ENCODE assay signal across 16 mouse cellular contexts in the genomic region with DNA sequence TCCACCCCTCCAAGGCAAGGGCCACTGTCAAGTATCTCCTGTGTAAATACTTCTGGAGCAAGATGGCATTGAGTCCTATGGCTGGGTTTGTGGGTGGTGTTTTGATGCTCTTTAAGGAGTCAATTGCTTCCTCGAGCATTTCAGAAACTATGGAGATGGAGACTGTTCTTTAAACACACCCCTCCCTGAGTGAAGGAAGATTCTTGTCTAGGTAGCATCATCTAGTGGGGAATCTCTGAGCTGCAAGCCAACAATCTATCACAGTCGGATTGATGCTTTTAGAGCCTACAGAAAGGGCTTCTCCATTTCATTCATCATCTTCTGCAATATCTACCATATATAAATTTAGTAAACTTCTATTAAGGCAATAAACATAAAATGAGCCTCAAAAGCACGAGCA.
DNase-seq lines count a peak whose midpoint lies in the region; ATAC-seq and TF ChIP-seq lines count a peak whose summit lies in the region.
"Had no signal": no experiment of that assay in that cellular context is flagged by ENCODE, and none has a peak within 500 bp of the region (broad histone marks: within the 10 kb centered on the region; RNA-seq: fewer than 3 reads in every experiment).

No protein-coding gene starts in this region.

- no peak for DNase-seq in forebrain, embryonic 11.5 days (ENCODE audit: low spot score)
- DNase-seq in kidney, postnatal 0 days (ENCODE audit: low spot score): no peak
- DNase-seq in kidney, postnatal 25 days: no peak
- peak; percentile 54 for DNase-seq in layer of hippocampus, adult 9-10 months (ENCODE audit: low spot score)
- no peak for DNase-seq in testis, postnatal 14 days (ENCODE audit: low spot score)
- DNase-seq: cerebellum, postnatal 36 days; gastrocnemius, postnatal 25 days; kidney, adult 9 months had no signal

- H3K36me3 ChIP-seq in forebrain, embryonic 16.5 days (ENCODE audit: control insufficient read depth, insufficient read depth): no peaks in the 10 kb centered on the region
- no peaks in the 10 kb centered on the region for H3K36me3 ChIP-seq in forebrain, embryonic 11.5 days (ENCODE audit: control insufficient read depth, insufficient read depth, low read length)
- H3K36me3 ChIP-seq in kidney, postnatal 0 days (ENCODE audit: insufficient read depth, low read length): no peaks in the 10 kb centered on the region
- H3K36me3 ChIP-seq in midbrain, embryonic 16.5 days (ENCODE audit: control insufficient read depth, insufficient read depth, low read length): no peaks in the 10 kb centered on the region
- H3K36me3 ChIP-seq in midbrain, embryonic 15.5 days (replicated peaks): no peaks in the 10 kb centered on the region
- H3K36me3 ChIP-seq: embryonic facial prominence, embryonic 12.5 days; hindbrain, embryonic 13.5 days; lung, embryonic 15.5 days; stomach, embryonic 15.5 days had no signal

- H3K4me3 ChIP-seq in forebrain, embryonic 16.5 days (replicated peaks; ENCODE audit: low read length): no peak overlapping the region
- H3K4me3 ChIP-seq in forebrain, embryonic 11.5 days (ENCODE audit: low read depth, low read length): no peak overlapping the region
- H3K4me3 ChIP-seq in kidney, postnatal 0 days (replicated peaks; ENCODE audit: low read depth, low read length): no peak overlapping the region
- no peak overlapping the region for H3K4me3 ChIP-seq in midbrain, embryonic 16.5 days (ENCODE audit: low read depth, low read length)
- H3K4me3 ChIP-seq in midbrain, embryonic 15.5 days: no peak overlapping the region
- H3K4me3 ChIP-seq: embryonic facial prominence, embryonic 12.5 days; hindbrain, embryonic 13.5 days; lung, embryonic 15.5 days; megakaryocyte, embryonic 14.5 days; stomach, embryonic 15.5 days had no signal

- peaks cover 3% of the 10 kb centered on the region; the same call in 1 of the 2 replicates for H3K4me1 ChIP-seq in forebrain, embryonic 16.5 days (replicated peaks; ENCODE audit: control insufficient read depth, insufficient read depth, low read length)
- no peaks in the 10 kb centered on the region for H3K4me1 ChIP-seq in forebrain, embryonic 11.5 days (replicated peaks; ENCODE audit: control insufficient read depth, insufficient read depth, low read length)
- no peaks in the 10 kb centered on the region for H3K4me1 ChIP-seq in kidney, postnatal 0 days (replicated peaks; ENCODE audit: insufficient read depth, low read length)
- H3K4me1 ChIP-seq in midbrain, embryonic 16.5 days (ENCODE audit: control insufficient read depth, insufficient read depth, low read length): peaks cover 4% of the 10 kb centered on the region; the same call in 1 of the 2 replicates
- peaks cover 5% of the 10 kb centered on the region; the same call in 1 of the 2 replicates for H3K4me1 ChIP-seq in midbrain, embryonic 15.5 days
- H3K4me1 ChIP-seq: embryonic facial prominence, embryonic 12.5 days; lung, embryonic 15.5 days had no signal

- H3K9ac ChIP-seq in forebrain, embryonic 16.5 days (replicated peaks; ENCODE audit: low read depth, low read length): no peak overlapping the region
- no peak overlapping the region for H3K9ac ChIP-seq in forebrain, embryonic 11.5 days (ENCODE audit: low read length)
- H3K9ac ChIP-seq in kidney, postnatal 0 days (ENCODE audit: low read depth, low read length): no peak overlapping the region
- H3K9ac ChIP-seq in midbrain, embryonic 16.5 days (ENCODE audit: low read depth, low read length): no peak overlapping the region
- H3K9ac ChIP-seq in midbrain, embryonic 15.5 days: no peak overlapping the region
- H3K9ac ChIP-seq: embryonic facial prominence, embryonic 12.5 days; hindbrain, embryonic 13.5 days; lung, embryonic 15.5 days; stomach, embryonic 15.5 days had no signal

- ATAC-seq in forebrain, embryonic 16.5 days: peak; percentile 28; the same call in 1 of the 2 replicates
- no peak for ATAC-seq in forebrain, embryonic 11.5 days (replicated peaks; ENCODE audit: low FRiP score)
- no peak for ATAC-seq in kidney, postnatal 0 days (replicated peaks; ENCODE audit: low FRiP score, low read depth)
- peak; percentile 44; the same call in 1 of the 2 replicates for ATAC-seq in midbrain, embryonic 16.5 days
- ATAC-seq in midbrain, embryonic 15.5 days (replicated peaks): no peak; the same call in 1 of the 2 replicates

- H3K4me2 ChIP-seq in forebrain, embryonic 16.5 days (ENCODE audit: low read length): no peak overlapping the region
- no peak overlapping the region for H3K4me2 ChIP-seq in forebrain, embryonic 11.5 days (ENCODE audit: low read depth, low read length, severe bottlenecking)
- H3K4me2 ChIP-seq in kidney, postnatal 0 days (ENCODE audit: low read length): no peak overlapping the region
- no peak overlapping the region for H3K4me2 ChIP-seq in midbrain, embryonic 16.5 days (ENCODE audit: low read length)
- no peak overlapping the region for H3K4me2 ChIP-seq in midbrain, embryonic 15.5 days
- H3K4me2 ChIP-seq: embryonic facial prominence, embryonic 12.5 days; hindbrain, embryonic 13.5 days; lung, embryonic 15.5 days; stomach, embryonic 15.5 days had no signal

- no peaks in the 10 kb centered on the region for H3K9me3 ChIP-seq in forebrain, embryonic 16.5 days (ENCODE audit: control insufficient read depth, low read length)
- no peaks in the 10 kb centered on the region for H3K9me3 ChIP-seq in forebrain, embryonic 11.5 days (ENCODE audit: control insufficient read depth, low read length)
- H3K9me3 ChIP-seq in kidney, postnatal 0 days (replicated peaks; ENCODE audit: low read length): no peaks in the 10 kb centered on the region
- H3K9me3 ChIP-seq in midbrain, embryonic 16.5 days (replicated peaks; ENCODE audit: control insufficient read depth, low read length, poor library complexity, severe bottlenecking): no peaks in the 10 kb centered on the region
- no peaks in the 10 kb centered on the region for H3K9me3 ChIP-seq in midbrain, embryonic 15.5 days
- H3K9me3 ChIP-seq: embryonic facial prominence, embryonic 12.5 days; hindbrain, embryonic 13.5 days; lung, embryonic 15.5 days; stomach, embryonic 15.5 days had no signal

- no peaks in the 10 kb centered on the region for H3K27me3 ChIP-seq in forebrain, embryonic 16.5 days (replicated peaks; ENCODE audit: control insufficient read depth, insufficient read depth, low read length)
- H3K27me3 ChIP-seq in forebrain, embryonic 11.5 days (ENCODE audit: control insufficient read depth, insufficient read depth, low read length): no peaks in the 10 kb centered on the region
- no peaks in the 10 kb centered on the region for H3K27me3 ChIP-seq in kidney, postnatal 0 days (ENCODE audit: insufficient read depth, low read length)
- no peaks in the 10 kb centered on the region for H3K27me3 ChIP-seq in midbrain, embryonic 16.5 days (ENCODE audit: control insufficient read depth, insufficient read depth, low read depth, low read length)
- no peaks in the 10 kb centered on the region for H3K27me3 ChIP-seq in midbrain, embryonic 15.5 days (replicated peaks)
- H3K27me3 ChIP-seq: embryonic facial prominence, embryonic 12.5 days; hindbrain, embryonic 13.5 days; lung, embryonic 15.5 days; megakaryocyte, embryonic 14.5 days; stomach, embryonic 15.5 days had no signal

- 70% methylated on average over 3 of the region's 3 CpGs for WGBS in forebrain, embryonic 16.5 days
- WGBS in forebrain, embryonic 11.5 days: 76% methylated on average over 3 of the region's 3 CpGs
- 60% methylated on average over 3 of the region's 3 CpGs for WGBS in kidney, postnatal 0 days
- 69% methylated on average over 3 of the region's 3 CpGs for WGBS in midbrain, embryonic 16.5 days
- 67% methylated on average over 3 of the region's 3 CpGs for WGBS in midbrain, embryonic 15.5 days

- TF ChIP-seq CTCF in kidney, postnatal 0 days (IDR thresholded peaks at IDR 0.05; ENCODE audit: low read depth): peak; percentile 45; the same call in 1 of the 2 replicates

- H3K27ac ChIP-seq in forebrain, embryonic 16.5 days (ENCODE audit: low read length): no peak overlapping the region
- H3K27ac ChIP-seq in forebrain, embryonic 11.5 days (ENCODE audit: low read depth, low read length): no peak overlapping the region
- no peak overlapping the region for H3K27ac ChIP-seq in kidney, postnatal 0 days
- H3K27ac ChIP-seq in midbrain, embryonic 16.5 days (ENCODE audit: low read length): no peak overlapping the region
- H3K27ac ChIP-seq in midbrain, embryonic 15.5 days: no peak overlapping the region
- H3K27ac ChIP-seq: embryonic facial prominence, embryonic 12.5 days; hindbrain, embryonic 13.5 days; lung, embryonic 15.5 days; stomach, embryonic 15.5 days had no signal

Comparison
In these comparisons a context has a peak if more than half of its experiments do, and no peak if none do; other contexts are left out.
1. ATAC-seq: peak in forebrain, embryonic 16.5 days (single experiment) and midbrain, embryonic 16.5 days (single experiment); none in forebrain, embryonic 11.5 days (single experiment), kidney, postnatal 0 days (single experiment) and midbrain, embryonic 15.5 days (single experiment).